Mouse (Mus musculus): Measurements from ENCODE around the gene Crebrf. TPM values are rescaled to one million over a fixed set of nuclear protein-coding genes. Genes with fewer than 3 reads are reported as not detected.

Gene Crebrf
- polyA plus RNA-seq (2014; fragmentation: Nextera tagmentation; extraction: Ambion mirVana): 1.9 and 2.5 TPM in 2 replicates

GRCm38 (mm10) chr17:26715271-26715758, at the start of gene Crebrf:
Gene Crebrf, plus strand, starts transcription at chr17:26715650.
- ATAC-seq (ENCODE audit: insufficient number of reproducible peaks, low FRiP score, low TSS enrichment, low read depth) (peak; percentile 72), DNase-seq (ENCODE audit: low spot score) (peak; percentile 97)
- Histone ChIP-seq H3K9me3 (ENCODE audit: control insufficient read depth, low read length) (no peaks in the 10 kb centered on the region), H3K36me3 (ENCODE audit: control insufficient read depth, insufficient read depth, low read length) (no peaks in the 10 kb centered on the region), H3K4me1 (ENCODE audit: control insufficient read depth, insufficient read depth, low read length) (no peaks in the 10 kb centered on the region), H3K9ac (ENCODE audit: low read length) (peak within 1 kb of the TSS; percentile 72), H3K27ac (replicated peaks; ENCODE audit: low read depth, low read length) (0 out of 2 replicates have a peak within 1 kb of the TSS, but pooled peaks have one; percentile 30), H3K4me2 (ENCODE audit: low read depth, severe bottlenecking) (peak within 1 kb of the TSS; percentile 74), H3K4me3 (ENCODE audit: low read depth, low read length) (peak within 1 kb of the TSS; percentile 83), H3K27me3 (ENCODE audit: control insufficient read depth, insufficient read depth, low read length) (no peaks in the 10 kb centered on the region)
- 0% methylated on average over 41 of the region's 41 CpGs for WGBS

- Histone ChIP-seq H3K4me2 (ENCODE audit: low read depth, severe bottlenecking) (no peak overlapping the region), H3K27me3 (ENCODE audit: control insufficient read depth, insufficient read depth, low read length) (no peaks in the 10 kb centered on the region), H3K27ac (replicated peaks; ENCODE audit: low read depth, low read length) (no peak overlapping the region), H3K9ac (ENCODE audit: low read length) (no peak overlapping the region), H3K36me3 (ENCODE audit: control insufficient read depth, insufficient read depth, low read length) (no peaks in the 10 kb centered on the region), H3K4me1 (ENCODE audit: control insufficient read depth, insufficient read depth, low read length) (no peaks in the 10 kb centered on the region), H3K9me3 (ENCODE audit: control insufficient read depth, low read length) (no peaks in the 10 kb centered on the region), H3K4me3 (ENCODE audit: low read depth, low read length) (no peak overlapping the region)
- DNase-seq (ENCODE audit: low spot score) (no peak), ATAC-seq (ENCODE audit: insufficient number of reproducible peaks, low FRiP score, low TSS enrichment, low read depth) (no peak)
- WGBS: 71% methylated on average over 4 of the region's 4 CpGs
These were observed 44.2 kb upstream of the Crebrf start for GRCm38 (mm10) chr17:26671268-26671667.

GRCm38 (mm10) chr17:26675845-26676244, 39.6 kb upstream of the Crebrf start:
- H3K4me3 ChIP-seq (ENCODE audit: low read depth, low read length): peak overlapping the region; percentile 75
- peak overlapping the region; percentile 60 for H3K4me2 ChIP-seq (ENCODE audit: low read depth, severe bottlenecking)
- H3K27ac ChIP-seq (replicated peaks; ENCODE audit: low read depth, low read length): no peak overlapping the region
- H3K9me3 ChIP-seq (ENCODE audit: control insufficient read depth, low read length): no peaks in the 10 kb centered on the region
- 30% methylated on average over 7 of the region's 7 CpGs for WGBS
- no peaks in the 10 kb centered on the region for H3K27me3 ChIP-seq (ENCODE audit: control insufficient read depth, insufficient read depth, low read length)
- ATAC-seq (ENCODE audit: insufficient number of reproducible peaks, low FRiP score, low TSS enrichment, low read depth): no peak
- H3K36me3 ChIP-seq (ENCODE audit: control insufficient read depth, insufficient read depth, low read length): no peaks in the 10 kb centered on the region; the same call in 1 of the 2 replicates
- no peak for DNase-seq (ENCODE audit: low spot score)
- H3K4me1 ChIP-seq (ENCODE audit: control insufficient read depth, insufficient read depth, low read length): no peaks in the 10 kb centered on the region
- H3K9ac ChIP-seq (ENCODE audit: low read length): no peak overlapping the region

- H3K27ac ChIP-seq (replicated peaks; ENCODE audit: low read depth, low read length): no peak overlapping the region
- no peaks in the 10 kb centered on the region; the same call in 1 of the 2 replicates for H3K36me3 ChIP-seq (ENCODE audit: control insufficient read depth, insufficient read depth, low read length)
- H3K4me2 ChIP-seq (ENCODE audit: low read depth, severe bottlenecking): peak overlapping the region; percentile 60
- under 1% methylated on average over 30 of the region's 30 CpGs for WGBS
- peak overlapping the region; percentile 75 for H3K4me3 ChIP-seq (ENCODE audit: low read depth, low read length)
- DNase-seq (ENCODE audit: low spot score) (peak; percentile 91), ATAC-seq (ENCODE audit: insufficient number of reproducible peaks, low FRiP score, low TSS enrichment, low read depth) (peak; percentile 90)
- H3K4me1 ChIP-seq (ENCODE audit: control insufficient read depth, insufficient read depth, low read length): no peaks in the 10 kb centered on the region
- H3K9me3 ChIP-seq (ENCODE audit: control insufficient read depth, low read length): no peaks in the 10 kb centered on the region
- H3K9ac ChIP-seq (ENCODE audit: low read length): peak overlapping the region; percentile 64
- H3K27me3 ChIP-seq (ENCODE audit: control insufficient read depth, insufficient read depth, low read length): no peaks in the 10 kb centered on the region
These were observed 39.2 kb upstream of the Crebrf start for GRCm38 (mm10) chr17:26676252-26676615.

GRCm38 (mm10) chr17:26676616-26677376, 38.7 kb upstream of the Crebrf start:
- Histone ChIP-seq H3K4me3 (ENCODE audit: low read depth, low read length) (peak overlapping the region; percentile 75), H3K27ac (replicated peaks; ENCODE audit: low read depth, low read length) (no peak overlapping the region), H3K36me3 (ENCODE audit: control insufficient read depth, insufficient read depth, low read length) (no peaks in the 10 kb centered on the region; the same call in 1 of the 2 replicates), H3K4me1 (ENCODE audit: control insufficient read depth, insufficient read depth, low read length) (no peaks in the 10 kb centered on the region), H3K9me3 (ENCODE audit: control insufficient read depth, low read length) (no peaks in the 10 kb centered on the region), H3K4me2 (ENCODE audit: low read depth, severe bottlenecking) (peak overlapping the region; percentile 60), H3K27me3 (ENCODE audit: control insufficient read depth, insufficient read depth, low read length) (no peaks in the 10 kb centered on the region), H3K9ac (ENCODE audit: low read length) (peak overlapping the region; percentile 64)
- WGBS: 5% methylated on average over 26 of the region's 26 CpGs
- ATAC-seq (ENCODE audit: insufficient number of reproducible peaks, low FRiP score, low TSS enrichment, low read depth) (peak; percentile 76), DNase-seq (ENCODE audit: low spot score) (no peak)

- no peaks in the 10 kb centered on the region for H3K27me3 ChIP-seq (ENCODE audit: control insufficient read depth, insufficient read depth, low read length)
- H3K9me3 ChIP-seq (ENCODE audit: control insufficient read depth, low read length): no peaks in the 10 kb centered on the region
- H3K4me2 ChIP-seq (ENCODE audit: low read depth, severe bottlenecking): no peak overlapping the region
- ATAC-seq (ENCODE audit: insufficient number of reproducible peaks, low FRiP score, low TSS enrichment, low read depth) (no peak), DNase-seq (ENCODE audit: low spot score) (no peak)
- no peaks in the 10 kb centered on the region; the same call in 1 of the 2 replicates for H3K36me3 ChIP-seq (ENCODE audit: control insufficient read depth, insufficient read depth, low read length)
- H3K4me1 ChIP-seq (ENCODE audit: control insufficient read depth, insufficient read depth, low read length): no peaks in the 10 kb centered on the region
- H3K27ac ChIP-seq (replicated peaks; ENCODE audit: low read depth, low read length): no peak overlapping the region
- 91% methylated on average over 7 of the region's 7 CpGs for WGBS
- no peak overlapping the region for H3K4me3 ChIP-seq (ENCODE audit: low read depth, low read length)
- H3K9ac ChIP-seq (ENCODE audit: low read length): no peak overlapping the region
These were observed 37.5 kb upstream of the Crebrf start for GRCm38 (mm10) chr17:26677711-26678637.

GRCm38 (mm10) chr17:26681276-26681675, 34.2 kb upstream of the Crebrf start:
- no peak for ATAC-seq (ENCODE audit: insufficient number of reproducible peaks, low FRiP score, low TSS enrichment, low read depth)
- no peaks in the 10 kb centered on the region for H3K4me1 ChIP-seq (ENCODE audit: control insufficient read depth, insufficient read depth, low read length)
- WGBS: 89% methylated on average over 6 of the region's 6 CpGs
- no peaks in the 10 kb centered on the region for H3K9me3 ChIP-seq (ENCODE audit: control insufficient read depth, low read length)
- H3K27me3 ChIP-seq (ENCODE audit: control insufficient read depth, insufficient read depth, low read length): no peaks in the 10 kb centered on the region
- no peak for DNase-seq (ENCODE audit: low spot score)
- H3K27ac ChIP-seq (replicated peaks; ENCODE audit: low read depth, low read length): no peak overlapping the region
- H3K4me2 ChIP-seq (ENCODE audit: low read depth, severe bottlenecking): no peak overlapping the region
- H3K36me3 ChIP-seq (ENCODE audit: control insufficient read depth, insufficient read depth, low read length): no peaks in the 10 kb centered on the region; the same call in 1 of the 2 replicates
- H3K9ac ChIP-seq (ENCODE audit: low read length): no peak overlapping the region
- no peak overlapping the region for H3K4me3 ChIP-seq (ENCODE audit: low read depth, low read length)

- no peak overlapping the region for H3K27ac ChIP-seq (replicated peaks; ENCODE audit: low read depth, low read length)
- no peak overlapping the region for H3K9ac ChIP-seq (ENCODE audit: low read length)
- H3K36me3 ChIP-seq (ENCODE audit: control insufficient read depth, insufficient read depth, low read length): no peaks in the 10 kb centered on the region
- H3K4me3 ChIP-seq (ENCODE audit: low read depth, low read length): no peak overlapping the region
- 90% methylated on average over 17 of the region's 17 CpGs for WGBS
- H3K4me1 ChIP-seq (ENCODE audit: control insufficient read depth, insufficient read depth, low read length): no peaks in the 10 kb centered on the region
- DNase-seq (ENCODE audit: low spot score): no peak
- ATAC-seq (ENCODE audit: insufficient number of reproducible peaks, low FRiP score, low TSS enrichment, low read depth): no peak
- no peaks in the 10 kb centered on the region for H3K27me3 ChIP-seq (ENCODE audit: control insufficient read depth, insufficient read depth, low read length)
- H3K9me3 ChIP-seq (ENCODE audit: control insufficient read depth, low read length): no peaks in the 10 kb centered on the region
- H3K4me2 ChIP-seq (ENCODE audit: low read depth, severe bottlenecking): no peak overlapping the region
These were observed 29.0 kb upstream of the Crebrf start for GRCm38 (mm10) chr17:26686334-26687000.
